Mouse (Mus musculus): ENCODE measurements around the gene Mzf1. TPM values are rescaled to one million over a fixed set of nuclear protein-coding genes. Genes with fewer than 3 reads are reported as not detected.

The Mzf1 gene
- polyA plus RNA-seq, 1 experiment from 2014 or later: 2.1 TPM

GRCm38 (mm10) chr7:13022773-13023535, 31.6 kb downstream of the Mzf1 start:
- ATAC-seq: peak; percentile 49
- H3K36me3 ChIP-seq (ENCODE audit: insufficient read depth, low read length): peaks cover 11% of the 10 kb centered on the region; the same call in 1 of the 2 replicates
- H3K4me2 ChIP-seq (replicated peaks; ENCODE audit: low read depth, low read length): peak overlapping the region; percentile 94
- peak overlapping the region; percentile 95 for H3K27ac ChIP-seq (ENCODE audit: low read length)
- H3K4me1 ChIP-seq (ENCODE audit: insufficient read depth, low read depth, low read length): peaks cover 9% of the 10 kb centered on the region; the same call in 1 of the 2 replicates
- TF ChIP-seq EP300 (IDR thresholded peaks at IDR 0.05): no peak
- TF ChIP-seq CTCF (IDR thresholded peaks at IDR 0.05): no peak
- peak overlapping the region; percentile 65; the same call in 1 of the 2 replicates for H3K9ac ChIP-seq (replicated peaks; ENCODE audit: low read depth)
- WGBS: 3% methylated on average over 31 of the region's 31 CpGs
- no peaks in the 10 kb centered on the region for H3K27me3 ChIP-seq (replicated peaks; ENCODE audit: insufficient read depth, low read length)
- peak overlapping the region; percentile 79 for H3K4me3 ChIP-seq (ENCODE audit: low read depth, low read length)
- H3K9me3 ChIP-seq (ENCODE audit: low read length): no peaks in the 10 kb centered on the region
- peak; percentile 85 for DNase-seq (ENCODE audit: low spot score)

GRCm38 (mm10) chr7:13015217-13015616, 39.3 kb downstream of the Mzf1 start:
- H3K27me3 ChIP-seq (replicated peaks; ENCODE audit: insufficient read depth, low read length): no peaks in the 10 kb centered on the region
- H3K4me1 ChIP-seq (ENCODE audit: insufficient read depth, low read depth, low read length): peaks cover 3% of the 10 kb centered on the region; the same call in 1 of the 2 replicates
- H3K9ac ChIP-seq (replicated peaks; ENCODE audit: low read depth): no peak overlapping the region
- H3K4me2 ChIP-seq (replicated peaks; ENCODE audit: low read depth, low read length): no peak overlapping the region
- H3K4me3 ChIP-seq (ENCODE audit: low read depth, low read length): no peak overlapping the region
- DNase-seq (ENCODE audit: low spot score) (no peak), ATAC-seq (no peak)
- H3K9me3 ChIP-seq (ENCODE audit: low read length): no peaks in the 10 kb centered on the region
- no peak overlapping the region for H3K27ac ChIP-seq (ENCODE audit: low read length)
- H3K36me3 ChIP-seq (ENCODE audit: insufficient read depth, low read length): no peaks in the 10 kb centered on the region
- no peak for TF ChIP-seq CTCF (IDR thresholded peaks at IDR 0.05)
- TF ChIP-seq EP300 (IDR thresholded peaks at IDR 0.05): no peak
- 85% methylated on average over 1 of the region's 1 CpGs for WGBS

- DNase-seq (ENCODE audit: low spot score) (no peak), ATAC-seq (no peak)
- H3K9me3 ChIP-seq (ENCODE audit: low read length): no peaks in the 10 kb centered on the region
- H3K4me1 ChIP-seq (ENCODE audit: insufficient read depth, low read depth, low read length): peaks cover 4% of the 10 kb centered on the region; the same call in 1 of the 2 replicates
- 37% methylated on average over 6 of the region's 6 CpGs for WGBS
- H3K27ac ChIP-seq (ENCODE audit: low read length): no peak overlapping the region
- H3K4me3 ChIP-seq (ENCODE audit: low read depth, low read length): no peak overlapping the region
- no peak overlapping the region for H3K4me2 ChIP-seq (replicated peaks; ENCODE audit: low read depth, low read length)
- H3K9ac ChIP-seq (replicated peaks; ENCODE audit: low read depth): no peak overlapping the region
- H3K36me3 ChIP-seq (ENCODE audit: insufficient read depth, low read length): no peaks in the 10 kb centered on the region
- TF ChIP-seq CTCF (IDR thresholded peaks at IDR 0.05): no peak
- no peak for TF ChIP-seq EP300 (IDR thresholded peaks at IDR 0.05)
- H3K27me3 ChIP-seq (replicated peaks; ENCODE audit: insufficient read depth, low read length): no peaks in the 10 kb centered on the region
Measured at GRCm38 (mm10) chr7:13014275-13014839, 40.2 kb downstream of the Mzf1 start.

- no peak for ATAC-seq
- 57% methylated on average over 4 of the region's 4 CpGs for WGBS
Measured at GRCm38 (mm10) chr7:13013671-13014070, 40.9 kb downstream of the Mzf1 start.

GRCm38 (mm10) chr7:13010005-13010908, 44.3 kb downstream of the Mzf1 start, which contains the start of gene Zbtb45:
Gene Zbtb45, minus strand, starts transcription at chr7:13010034.
- Histone ChIP-seq H3K4me3 (ENCODE audit: low read depth, low read length) (peak within 1 kb of the TSS; percentile 70), H3K4me1 (ENCODE audit: insufficient read depth, low read depth, low read length) (peaks cover 7% of the 10 kb centered on the region; the same call in 1 of the 2 replicates), H3K36me3 (ENCODE audit: insufficient read depth, low read length) (no peaks in the 10 kb centered on the region), H3K4me2 (replicated peaks; ENCODE audit: low read depth, low read length) (peak within 1 kb of the TSS; percentile 82), H3K9me3 (ENCODE audit: low read length) (no peaks in the 10 kb centered on the region), H3K27ac (ENCODE audit: low read length) (peak within 1 kb of the TSS; percentile 89), H3K27me3 (replicated peaks; ENCODE audit: insufficient read depth, low read length) (no peaks in the 10 kb centered on the region), H3K9ac (replicated peaks; ENCODE audit: low read depth) (peak within 1 kb of the TSS; percentile 75)
- WGBS: 12% methylated on average over 26 of the region's 26 CpGs
- TF ChIP-seq CTCF (IDR thresholded peaks at IDR 0.05) (no peak), EP300 (IDR thresholded peaks at IDR 0.05) (no peak)
- ATAC-seq (no peak), DNase-seq (ENCODE audit: low spot score) (no peak)

More at GRCm38 (mm10) chr7:13013671-13014070, 40.9 kb downstream of the Mzf1 start:
- Histone ChIP-seq H3K4me1 (ENCODE audit: insufficient read depth, low read depth, low read length) (peaks cover 7% of the 10 kb centered on the region; the same call in 1 of the 2 replicates), H3K27me3 (replicated peaks; ENCODE audit: insufficient read depth, low read length) (no peaks in the 10 kb centered on the region), H3K4me2 (replicated peaks; ENCODE audit: low read depth, low read length) (no peak overlapping the region), H3K9me3 (ENCODE audit: low read length) (no peaks in the 10 kb centered on the region), H3K4me3 (ENCODE audit: low read depth, low read length) (no peak overlapping the region), H3K27ac (ENCODE audit: low read length) (no peak overlapping the region), H3K9ac (replicated peaks; ENCODE audit: low read depth) (no peak overlapping the region), H3K36me3 (ENCODE audit: insufficient read depth, low read length) (no peaks in the 10 kb centered on the region)
- no peak for DNase-seq (ENCODE audit: low spot score)
- TF ChIP-seq EP300 (IDR thresholded peaks at IDR 0.05): no peak
- TF ChIP-seq CTCF (IDR thresholded peaks at IDR 0.05): no peak
